Mouse (Mus musculus): Measurements from ENCODE around the gene Cars2.
"Not testable (repeated sequence)": the region's sequence is repeated elsewhere in the genome, so short reads cannot be mapped to it uniquely, and the experiment has no call there.

Gene Cars2

DNA sequence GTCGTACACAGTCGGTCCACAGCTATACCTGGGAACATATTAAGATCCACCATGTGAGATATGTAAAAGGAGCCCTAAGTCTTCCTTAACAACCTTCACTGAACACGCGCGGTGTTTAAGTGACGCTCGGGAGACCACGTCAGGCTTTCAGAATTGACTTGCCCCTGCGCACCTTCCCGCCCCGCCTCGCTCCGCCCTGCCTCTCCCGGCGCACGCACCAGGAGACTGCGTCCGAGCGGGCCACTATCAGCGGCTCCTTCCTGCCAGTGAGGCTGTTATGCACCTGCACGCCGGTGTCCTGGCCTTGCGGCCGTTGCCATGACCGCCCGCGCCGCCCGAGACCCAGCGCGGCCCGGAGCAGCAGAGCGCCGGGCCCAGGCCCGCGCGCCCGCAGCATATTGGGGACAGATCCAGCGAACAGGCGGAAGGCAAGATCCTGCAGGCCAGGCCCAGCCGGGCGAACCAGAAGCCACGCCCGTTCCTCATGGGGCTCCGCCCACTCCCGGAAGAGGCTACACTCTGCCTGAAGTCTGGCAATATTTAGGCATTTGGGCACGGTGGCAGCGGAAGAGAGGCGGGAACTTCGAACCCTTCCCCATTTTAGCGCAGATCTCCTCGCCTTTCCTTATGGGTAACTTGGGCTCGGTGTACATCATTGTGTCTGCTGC lies at the start of gene Cars2:
Gene Cars2, minus strand, starts transcription at position 503 of the 668 bp plus-strand sequence.
- peak; percentile 97 for DNase-seq (ENCODE audit: low read depth, low spot score)

DNA sequence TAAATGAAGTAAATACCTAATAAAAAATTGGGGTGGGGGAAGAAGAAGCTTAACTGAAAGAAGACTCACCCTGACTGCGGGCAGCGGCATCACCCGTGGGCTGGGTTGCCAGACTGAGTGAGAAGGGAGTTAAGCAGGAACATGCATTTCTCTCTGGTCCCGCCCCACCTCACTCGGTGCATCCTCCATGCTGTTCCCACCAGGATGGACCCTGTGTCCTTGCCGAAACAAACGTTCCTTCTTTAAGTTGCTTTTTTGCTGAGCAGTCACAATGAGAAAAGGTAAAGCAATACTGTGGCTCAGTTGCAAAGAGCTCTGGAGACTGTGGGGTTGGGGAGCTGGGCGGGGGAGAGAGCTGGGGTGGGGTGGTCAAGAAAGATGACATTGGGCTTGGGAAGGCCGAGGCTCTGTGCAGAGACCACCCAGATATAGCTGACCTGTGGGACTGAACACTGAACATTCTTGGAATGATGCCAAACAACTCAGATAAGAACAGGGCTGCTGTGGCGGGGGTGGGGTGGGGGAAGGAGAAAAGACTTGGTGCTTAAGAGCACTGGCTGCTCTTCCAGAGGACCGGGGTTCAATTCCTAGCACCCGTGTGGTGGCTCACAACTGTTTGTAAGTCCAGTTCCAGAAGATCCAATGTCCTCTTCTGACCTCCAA lies 42.8 kb upstream of the Cars2 start:
- DNase-seq (ENCODE audit: low read depth, low spot score) = no peak

DNA sequence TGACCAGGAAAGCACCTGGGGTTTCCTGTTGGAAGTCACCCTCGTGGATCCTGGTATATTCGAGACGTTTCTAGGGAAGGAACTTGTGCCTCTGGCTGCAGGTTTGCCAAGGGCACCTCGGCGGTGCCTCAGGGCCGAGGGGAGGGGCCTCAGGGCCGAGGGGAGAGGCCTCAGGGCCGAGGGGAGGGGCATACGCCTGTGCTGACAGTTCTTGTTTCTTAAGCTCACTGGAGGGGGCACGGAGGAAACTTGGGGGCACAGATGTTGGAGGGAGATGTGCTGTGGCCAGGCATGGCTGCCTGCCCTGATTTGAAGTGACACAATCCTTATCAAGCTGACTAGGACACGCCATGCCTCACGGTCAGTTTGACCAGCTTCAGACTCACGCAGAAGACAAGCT lies 41.7 kb upstream of the Cars2 start:
- DNase-seq (ENCODE audit: low read depth, low spot score) = peak; percentile 48

DNA sequence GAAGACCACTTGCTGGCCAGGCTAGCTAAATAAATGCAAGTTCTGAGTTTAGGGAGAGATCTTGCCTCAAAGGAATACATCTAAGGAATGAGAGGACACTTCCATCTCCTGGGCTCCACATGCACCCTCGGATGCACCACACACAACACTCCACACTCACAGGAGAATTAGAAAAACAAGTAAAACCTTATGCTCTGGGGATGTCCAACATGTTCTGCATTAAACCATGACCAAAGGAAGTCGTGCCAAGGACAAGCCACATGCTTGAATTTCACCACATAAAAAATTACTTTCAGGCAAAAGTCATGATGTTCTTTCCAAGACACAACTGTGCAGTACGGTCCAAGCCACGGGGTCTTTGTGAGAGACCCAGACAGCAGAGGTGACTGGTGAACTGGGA lies 41.3 kb upstream of the Cars2 start:
- DNase-seq (ENCODE audit: low read depth, low spot score) = no peak

DNA sequence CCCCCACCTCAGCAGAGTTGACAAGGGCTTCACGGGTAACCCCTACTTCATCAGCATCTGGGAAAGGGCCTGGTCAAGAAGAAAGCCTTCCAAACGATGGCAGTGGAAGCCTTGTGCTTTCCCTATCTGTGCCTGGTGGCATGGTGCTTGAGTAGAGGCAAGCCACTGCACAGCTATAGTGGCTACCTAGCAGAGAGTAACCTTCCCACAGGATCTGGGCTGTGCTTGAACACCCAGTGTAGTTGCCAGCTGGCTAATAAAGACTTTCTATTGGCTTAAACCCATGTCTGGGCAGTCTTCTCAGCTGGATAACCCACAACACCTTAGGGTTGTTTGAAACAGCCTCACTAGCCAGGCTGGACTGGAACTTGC lies 35.8 kb upstream of the Cars2 start:
- no peak for DNase-seq (ENCODE audit: low read depth, low spot score)

DNA sequence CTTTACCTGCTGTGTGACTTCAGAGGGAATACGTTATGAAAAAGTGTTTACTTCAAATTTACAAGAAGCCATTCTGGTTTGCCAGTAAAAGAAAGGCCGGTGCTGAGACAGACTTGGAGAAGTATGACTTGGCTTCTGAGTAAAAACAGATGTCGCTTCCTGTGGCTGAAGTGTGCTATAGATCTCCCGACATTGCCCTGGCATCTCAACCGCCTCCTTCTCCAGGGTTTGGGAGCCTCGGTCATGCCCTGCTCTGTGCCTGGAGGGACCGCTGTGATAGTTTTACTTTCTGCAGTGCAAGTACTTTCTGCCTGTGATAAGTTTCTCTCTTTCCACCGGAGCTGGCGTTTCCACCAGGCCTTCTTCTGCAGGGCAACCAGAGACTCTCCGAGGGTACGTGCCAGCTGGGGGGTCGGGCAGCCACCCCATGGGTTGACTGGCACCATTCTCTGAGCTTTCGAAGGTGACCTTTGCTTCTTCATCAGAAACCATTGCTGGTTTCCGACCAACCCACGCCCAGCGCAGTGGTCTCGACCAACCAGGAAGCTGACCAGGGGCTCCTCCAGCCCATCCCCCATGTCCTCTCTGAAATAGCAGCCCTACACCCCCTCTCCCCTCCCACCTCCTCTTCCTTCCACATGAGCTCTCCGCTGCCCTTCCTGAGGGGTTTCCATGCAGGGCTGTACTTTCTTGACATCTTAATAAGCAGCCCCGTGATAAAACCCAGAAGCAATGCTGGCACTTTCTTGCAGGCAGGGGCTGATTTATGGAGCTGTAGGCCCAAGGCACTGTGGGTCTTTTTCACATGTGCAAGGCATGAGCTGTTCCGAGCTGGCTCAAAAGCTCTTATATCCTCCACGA lies 35.2 kb upstream of the Cars2 start:
- no peak for DNase-seq (ENCODE audit: low read depth, low spot score)

DNA sequence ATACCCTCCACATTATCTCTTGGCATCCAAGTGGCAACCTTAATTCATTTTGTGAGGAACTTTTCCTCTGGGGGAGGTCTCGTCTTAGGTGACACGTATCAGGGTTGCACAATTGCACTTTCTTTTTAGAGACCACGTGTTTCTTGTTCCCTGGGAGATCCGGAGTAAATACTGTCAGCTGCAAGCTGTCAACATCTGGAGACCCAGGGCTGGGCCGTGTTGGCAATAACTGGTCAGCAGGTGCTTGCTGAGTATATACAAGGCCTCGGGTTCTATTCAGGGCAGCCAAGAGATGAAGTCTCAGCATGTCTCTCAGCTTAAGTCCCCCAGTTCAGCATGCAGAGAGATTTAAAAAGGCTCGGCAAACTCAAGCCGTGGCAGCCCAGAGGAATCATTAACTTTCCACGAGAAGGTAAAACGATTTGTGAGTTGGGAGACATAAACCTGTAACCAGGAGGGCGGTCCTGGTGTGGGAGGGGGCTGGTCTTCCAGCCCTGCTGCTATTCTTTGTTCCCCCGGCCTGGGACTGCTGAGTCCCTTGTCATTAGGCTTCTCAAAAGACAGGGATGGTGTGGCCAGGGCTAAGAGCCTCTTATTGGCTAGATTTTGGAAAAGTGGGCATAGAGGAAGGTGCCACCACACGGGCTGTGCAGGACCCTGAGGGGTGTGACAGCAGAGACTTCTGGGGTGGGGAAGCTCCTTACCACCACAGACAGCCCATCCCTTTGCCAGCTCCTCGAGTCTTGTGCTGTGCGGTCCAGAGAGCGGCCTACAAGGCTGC lies 25.2 kb upstream of the Cars2 start:
- no peak for DNase-seq (ENCODE audit: low read depth, low spot score)

DNA sequence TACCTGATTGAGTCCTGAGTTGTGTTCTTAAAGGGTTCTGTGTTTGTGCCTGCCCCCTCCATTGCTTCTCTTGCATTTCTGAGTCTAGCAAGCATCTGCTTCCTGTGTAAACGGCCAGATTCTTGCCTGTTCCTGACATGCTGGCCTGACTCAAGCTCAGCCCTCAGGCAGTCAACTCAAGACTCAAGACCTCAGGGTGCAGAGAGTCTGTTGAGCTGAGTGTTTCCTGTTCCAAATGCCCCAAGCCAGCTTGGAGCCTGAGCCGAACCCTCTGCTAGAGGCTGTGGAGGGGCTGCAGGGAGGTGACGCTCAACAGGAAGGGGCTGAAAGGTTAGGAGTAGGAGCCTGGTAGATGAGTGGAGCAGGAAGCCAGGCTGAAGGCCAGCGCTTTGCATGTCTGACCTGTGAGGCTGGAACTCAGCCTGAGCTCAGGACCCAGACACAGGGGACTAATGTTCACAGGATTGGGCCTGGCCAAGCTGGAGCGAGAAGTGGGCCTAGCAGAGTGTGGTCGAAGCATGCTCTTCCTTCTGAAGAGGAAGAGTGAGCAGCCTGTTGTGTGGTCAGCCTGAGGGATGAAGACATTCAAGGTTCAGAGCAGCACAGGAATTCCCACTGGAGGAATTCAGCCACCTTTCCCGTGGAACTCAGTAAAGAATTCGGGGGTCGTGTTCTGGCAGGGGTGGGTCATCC lies 24.5 kb upstream of the Cars2 start:
- DNase-seq (ENCODE audit: low read depth, low spot score) = no peak

DNA sequence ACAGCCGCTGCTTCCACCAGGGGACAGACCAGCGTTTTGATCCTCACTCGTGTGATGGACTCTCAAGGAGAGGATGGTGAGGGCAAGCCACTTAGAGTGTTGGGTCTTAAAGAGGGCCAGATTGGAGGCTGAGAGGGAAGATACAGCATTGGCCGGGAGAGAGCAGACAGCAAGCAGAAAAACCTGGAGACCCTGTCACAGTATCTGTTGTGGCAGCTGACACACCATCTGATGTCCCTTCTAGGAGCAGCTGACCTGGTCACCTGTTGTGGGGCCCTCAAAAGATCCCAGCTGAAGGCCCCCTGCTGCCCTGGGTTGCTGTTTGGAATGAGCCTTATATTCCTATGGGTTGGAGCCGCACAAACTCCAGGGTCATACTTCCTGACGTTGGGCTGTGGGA lies 21.8 kb upstream of the Cars2 start:
- DNase-seq (ENCODE audit: low read depth, low spot score) = no peak

DNA sequence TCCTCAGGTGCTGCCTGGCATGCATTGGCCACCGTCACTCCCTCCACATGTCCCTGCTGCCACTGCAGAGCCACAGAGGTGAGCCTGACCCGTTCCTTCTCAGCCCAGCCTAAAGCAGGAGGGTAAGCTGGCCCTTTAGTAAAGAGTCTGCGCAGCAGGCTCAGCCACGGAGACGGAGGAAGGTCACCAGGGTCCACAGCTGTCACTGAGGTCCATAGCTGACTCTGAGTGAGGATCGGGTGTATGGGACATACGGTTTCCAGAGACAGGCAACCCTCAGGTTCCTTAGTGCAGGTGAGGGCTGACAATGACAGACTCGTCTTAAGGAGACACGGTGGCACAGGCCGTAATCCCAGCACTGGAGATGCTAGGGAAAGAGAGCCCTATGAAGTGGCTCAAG lies 21.4 kb upstream of the Cars2 start:
- DNase-seq (ENCODE audit: low read depth, low spot score) = no peak

DNA sequence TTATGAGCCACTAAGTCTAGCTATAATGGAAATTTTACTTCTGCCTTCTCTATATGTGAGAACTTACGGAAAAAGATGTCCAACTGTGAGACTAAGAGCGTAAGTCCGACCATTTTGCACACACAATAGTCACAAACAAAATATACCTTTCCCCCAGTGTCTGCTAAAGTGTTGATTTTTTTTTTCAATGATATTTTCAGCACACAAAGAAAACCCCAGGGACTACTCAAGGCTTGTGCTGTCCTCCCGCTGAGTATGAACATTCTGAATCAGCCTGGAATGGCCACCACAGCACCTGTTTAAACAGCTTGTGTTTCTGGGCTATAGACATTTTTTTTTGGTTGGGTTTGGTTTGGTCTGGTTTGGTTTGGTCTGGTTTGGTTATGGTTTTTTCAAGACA lies 20.2 kb upstream of the Cars2 start:
- no peak for DNase-seq (ENCODE audit: low read depth, low spot score)

DNA sequence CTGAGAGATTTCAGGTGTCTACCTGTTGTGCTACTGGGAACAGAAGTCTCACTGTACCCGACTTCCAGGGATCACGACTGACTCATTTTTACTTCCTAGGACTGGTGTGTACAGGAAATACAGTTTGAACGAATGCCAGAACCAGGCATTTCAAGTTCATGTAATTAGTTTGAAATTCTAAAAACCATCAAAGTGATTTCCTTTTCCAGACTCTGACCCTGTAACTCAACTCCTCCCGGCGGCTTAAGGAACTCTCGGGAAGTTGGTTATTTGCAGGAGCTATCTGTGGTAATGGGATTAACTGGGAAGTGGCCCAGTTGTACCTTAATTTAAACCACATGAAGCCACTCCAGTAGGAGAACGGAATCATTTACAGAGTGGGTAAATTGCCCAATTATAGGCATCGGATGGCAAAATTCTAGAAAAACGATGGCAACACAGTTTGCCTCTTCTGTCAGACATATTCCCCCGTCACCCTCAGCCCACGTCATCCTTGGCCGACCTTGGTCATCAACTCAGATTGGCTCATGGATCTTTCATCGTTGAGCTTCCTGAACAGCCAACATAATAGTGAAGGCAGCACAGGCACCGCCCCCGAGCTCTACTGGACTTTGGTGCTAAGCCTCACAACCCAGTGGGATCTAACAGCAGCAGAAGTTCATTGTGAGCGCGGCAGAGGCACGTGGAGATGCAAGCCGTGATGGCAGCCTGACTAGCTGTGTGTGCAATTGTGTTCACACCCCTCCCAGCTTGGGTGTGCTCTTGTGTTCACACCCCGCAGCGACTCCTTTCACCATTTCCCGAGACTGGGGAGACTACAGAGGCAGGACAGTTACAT lies 18.9 kb upstream of the Cars2 start:
- no peak for DNase-seq (ENCODE audit: low read depth, low spot score)

DNA sequence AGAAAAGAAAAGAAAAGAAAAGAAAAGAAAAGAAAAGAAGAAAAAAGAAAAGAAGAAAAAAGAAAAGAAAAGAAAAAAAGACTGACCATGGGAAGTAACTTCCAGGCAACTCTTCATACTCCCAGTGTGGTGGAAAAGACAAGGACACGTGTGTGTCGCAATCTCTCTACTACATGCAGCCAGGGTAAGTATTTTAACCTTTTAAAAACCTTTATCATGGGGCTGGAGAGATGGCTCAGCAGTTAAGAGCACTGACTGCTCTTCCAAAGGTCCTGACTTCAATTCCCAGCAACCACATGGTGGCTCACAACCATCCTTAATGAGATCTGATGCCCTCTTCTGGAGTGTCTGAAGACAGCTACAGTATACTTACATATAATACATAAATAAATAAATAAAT lies 17.6 kb upstream of the Cars2 start:
- not testable (repeated sequence) for DNase-seq (ENCODE audit: low read depth, low spot score)

DNA sequence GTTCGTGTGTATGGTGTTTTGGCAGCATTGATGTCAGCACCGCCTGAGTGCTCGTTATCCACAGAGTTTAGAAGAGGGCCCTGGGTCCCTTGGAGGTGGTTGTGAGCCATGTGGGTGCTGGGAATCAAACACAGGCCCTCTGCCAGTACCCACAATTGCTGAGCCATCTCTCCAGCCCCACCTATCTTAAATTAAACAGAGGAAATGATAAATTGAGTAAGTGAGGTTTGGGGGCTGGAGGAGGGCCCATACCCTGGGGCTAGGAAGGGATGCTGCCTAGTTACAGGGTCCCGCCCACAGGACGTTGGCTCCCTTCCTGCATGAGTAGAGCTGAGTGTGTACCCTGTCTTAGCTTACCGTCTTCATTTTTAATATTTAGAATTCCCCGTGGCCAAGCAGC lies 14.1 kb upstream of the Cars2 start:
- no peak for DNase-seq (ENCODE audit: low read depth, low spot score)

DNA sequence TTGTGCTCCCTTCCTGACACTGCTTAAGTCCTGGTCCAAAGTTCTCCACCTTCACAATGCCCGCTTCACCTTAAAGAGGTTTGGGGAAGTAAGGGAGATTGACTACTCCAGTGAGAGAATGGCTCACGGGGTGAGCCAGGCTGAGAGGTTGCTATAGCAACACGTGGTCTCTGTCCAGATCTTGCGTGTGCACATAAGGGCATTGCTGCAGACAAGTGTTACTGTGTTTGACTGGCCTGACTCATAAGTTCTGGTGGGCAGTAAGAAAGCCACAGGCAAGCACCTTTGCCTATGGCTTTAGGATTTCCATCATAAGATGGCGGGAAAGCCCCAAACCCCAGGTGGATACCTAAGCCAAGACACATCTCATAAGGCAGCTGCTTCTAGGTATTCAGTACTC lies 13.7 kb upstream of the Cars2 start:
- DNase-seq (ENCODE audit: low read depth, low spot score) = no peak

DNA sequence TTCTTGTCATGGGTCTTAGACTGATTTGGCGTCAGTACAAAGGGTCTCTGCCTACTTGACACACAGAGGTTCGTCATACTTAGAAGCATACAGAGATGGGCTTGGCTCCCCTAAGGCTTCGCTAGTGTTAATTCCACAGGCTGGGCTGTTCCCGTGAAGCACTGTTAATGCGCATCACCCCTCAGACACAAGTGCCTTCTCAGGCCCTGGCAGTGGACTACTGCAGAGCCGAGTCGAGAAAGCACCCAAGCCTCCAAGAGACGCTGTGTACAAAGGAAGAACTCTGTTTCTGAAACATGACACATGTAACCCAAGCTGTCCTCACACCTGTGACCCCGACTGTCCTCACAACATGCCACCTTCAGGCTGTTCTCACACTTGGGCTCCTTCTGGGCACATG lies 9.6 kb upstream of the Cars2 start:
- no peak for DNase-seq (ENCODE audit: low read depth, low spot score)

DNA sequence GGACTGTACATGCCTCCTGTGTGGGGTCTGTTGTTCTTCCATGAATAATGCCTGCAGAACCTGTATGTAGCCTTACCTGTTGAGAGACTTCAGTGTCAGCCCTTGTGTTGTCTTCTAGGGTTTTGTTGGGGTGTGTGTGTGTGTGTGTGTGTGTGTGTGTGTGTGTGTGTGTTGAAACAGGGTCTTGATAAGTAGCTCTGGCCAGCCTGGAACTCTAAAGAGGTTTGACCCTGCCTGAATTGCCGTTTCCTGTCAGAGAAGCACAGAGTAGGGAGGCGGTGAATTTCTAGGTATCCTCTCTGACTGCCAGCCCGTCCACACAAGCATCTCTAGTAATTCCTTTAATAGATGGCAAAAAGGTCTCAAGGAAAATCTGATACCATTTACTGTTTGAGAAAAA lies 8.9 kb upstream of the Cars2 start:
- no peak for DNase-seq (ENCODE audit: low read depth, low spot score)

DNA sequence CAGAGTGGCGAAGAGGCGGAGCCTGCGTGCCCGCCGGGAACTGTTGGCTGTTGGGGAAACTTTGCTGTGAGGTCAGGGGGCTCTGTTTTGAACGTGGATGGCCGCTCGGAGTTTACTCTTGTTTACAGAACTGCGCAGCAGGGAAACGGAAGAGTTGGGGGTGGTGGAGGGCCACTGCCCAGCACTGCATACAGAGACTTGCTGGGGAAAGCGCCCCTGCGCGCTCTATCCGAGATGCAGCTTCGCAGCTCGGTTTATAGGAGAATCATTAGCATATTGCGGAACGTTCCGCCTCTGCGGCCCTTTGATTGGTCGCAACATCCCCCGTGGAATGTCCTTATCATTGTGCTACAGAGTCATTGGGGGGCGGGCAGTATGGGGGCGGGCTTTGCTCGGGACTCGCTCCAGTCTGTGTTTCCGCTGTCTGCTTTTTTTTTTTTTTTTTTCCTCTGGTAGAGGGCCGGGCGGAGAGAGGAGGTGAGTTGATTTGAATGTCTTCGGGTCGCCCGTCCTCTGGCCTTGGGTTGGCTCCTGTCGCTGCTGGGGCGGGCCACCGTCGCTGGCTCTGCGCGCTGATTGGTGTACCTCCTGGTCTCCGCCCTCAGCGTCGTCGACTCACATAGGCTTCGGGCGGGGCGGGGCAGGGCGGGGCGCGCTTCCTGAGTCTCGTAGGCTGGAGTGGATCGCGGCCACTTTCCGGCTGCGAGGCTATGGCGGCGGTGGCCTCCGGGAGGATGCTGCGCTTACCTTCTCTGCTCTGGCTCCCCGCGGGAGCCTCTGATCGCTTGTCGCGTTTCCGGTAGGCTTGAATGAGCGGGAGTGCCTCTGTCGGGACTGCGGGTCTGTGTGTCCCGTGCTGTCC lies 7.4 kb upstream of the Cars2 start:
- DNase-seq (ENCODE audit: low read depth, low spot score) = peak; percentile 99

DNA sequence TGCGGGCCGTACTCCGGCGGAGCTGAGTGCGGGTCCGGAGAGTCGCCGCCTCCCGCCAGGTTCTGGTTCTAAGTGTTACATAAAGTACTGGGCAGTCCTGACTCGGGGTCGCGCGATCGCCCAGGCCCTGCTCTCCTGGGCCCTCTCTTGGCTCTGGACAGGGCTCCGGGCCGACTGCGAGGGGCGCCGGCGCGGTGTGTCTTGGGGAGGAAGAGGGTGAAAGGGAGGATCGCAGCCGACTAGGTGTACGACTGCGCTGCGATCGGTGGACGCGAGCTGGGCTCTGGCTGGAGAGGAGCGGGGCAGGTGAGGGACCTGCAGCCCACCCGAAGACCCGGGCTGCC lies 6.8 kb upstream of the Cars2 start:
- DNase-seq (ENCODE audit: low read depth, low spot score) = no peak

Measured in A20 (cell line).